Mouse (Mus musculus) kidney, adult 8-10 months (tissue): ENCODE results near the gene Pbrm1.

ENCODE experiments used
- DNase-seq, 2 experiments: peaks; one replicate each; pipeline ENCODE4 v3.0.0; 2022

Pbrm1 gene

GRCm38 (mm10) chr14:31079313-31080028 is 60.5 kb downstream of the Pbrm1 start:
- DNase-seq = peak in 1 of 2 experiments; percentile 48

- DNase-seq = no peak
These were observed 62.2 kb downstream of the Pbrm1 start for GRCm38 (mm10) chr14:31081147-31081546.

GRCm38 (mm10) chr14:31087433-31087832 is 68.5 kb downstream of the Pbrm1 start:
- DNase-seq = peak in 1 of 2 experiments; percentile 51

GRCm38 (mm10) chr14:31088515-31088914 is 69.6 kb downstream of the Pbrm1 start:
- no peak for DNase-seq

GRCm38 (mm10) chr14:31089918-31090317 is 71.0 kb downstream of the Pbrm1 start:
- no peak for DNase-seq

GRCm38 (mm10) chr14:31105156-31105555 is 86.2 kb downstream of the Pbrm1 start:
- no peak for DNase-seq

- DNase-seq = no peak
These were observed 91.7 kb downstream of the Pbrm1 start for GRCm38 (mm10) chr14:31110613-31111012.

- DNase-seq = no peak
These were observed 93.2 kb downstream of the Pbrm1 start for GRCm38 (mm10) chr14:31112187-31112586.

- no peak for DNase-seq
These were observed 95.1 kb downstream of the Pbrm1 start for GRCm38 (mm10) chr14:31114011-31114410.

- no peak for DNase-seq
These were observed 96.6 kb downstream of the Pbrm1 start for GRCm38 (mm10) chr14:31115522-31115921.

- no peak for DNase-seq
These were observed 106.5 kb downstream of the Pbrm1 start for GRCm38 (mm10) chr14:31125106-31126075.

GRCm38 (mm10) chr14:31126826-31127225 is 107.9 kb downstream of the Pbrm1 start:
- DNase-seq = no peak

GRCm38 (mm10) chr14:31128101-31128825 is 109.3 kb downstream of the Pbrm1 start:
- DNase-seq = peak; percentile 74

GRCm38 (mm10) chr14:31128826-31129219 is 109.9 kb downstream of the Pbrm1 start, which contains the start of gene Smim4:
Gene Smim4, minus strand, starts transcription at chr14:31128956.
- peak; percentile 98 for DNase-seq

GRCm38 (mm10) chr14:31129326-31130235 is 110.6 kb downstream of the Pbrm1 start:
- no peak for DNase-seq

GRCm38 (mm10) chr14:31130236-31131220 is 111.6 kb downstream of the Pbrm1 start, which contains the start of gene Nt5dc2:
Gene Nt5dc2, plus strand, starts transcription at chr14:31131053.
- peak; percentile 83 to 87 for DNase-seq

GRCm38 (mm10) chr14:31131272-31131821 is 112.4 kb downstream of the Pbrm1 start:
- DNase-seq = no peak

GRCm38 (mm10) chr14:31132031-31132430 is 113.1 kb downstream of the Pbrm1 start:
- DNase-seq = no peak

GRCm38 (mm10) chr14:31132491-31132975 is 113.6 kb downstream of the Pbrm1 start:
- no peak for DNase-seq
